Mouse (Mus musculus): ENCODE results near the gene Brip1. TPM values are rescaled to one million over a fixed set of nuclear protein-coding genes. Genes with fewer than 3 reads are reported as not detected.

The Brip1 gene
- 0.16 TPM in 1 of 2 replicates, not detected in the other for polyA plus RNA-seq (2012; ENCODE audit: insufficient read depth, low replicate concordance)

DNA sequence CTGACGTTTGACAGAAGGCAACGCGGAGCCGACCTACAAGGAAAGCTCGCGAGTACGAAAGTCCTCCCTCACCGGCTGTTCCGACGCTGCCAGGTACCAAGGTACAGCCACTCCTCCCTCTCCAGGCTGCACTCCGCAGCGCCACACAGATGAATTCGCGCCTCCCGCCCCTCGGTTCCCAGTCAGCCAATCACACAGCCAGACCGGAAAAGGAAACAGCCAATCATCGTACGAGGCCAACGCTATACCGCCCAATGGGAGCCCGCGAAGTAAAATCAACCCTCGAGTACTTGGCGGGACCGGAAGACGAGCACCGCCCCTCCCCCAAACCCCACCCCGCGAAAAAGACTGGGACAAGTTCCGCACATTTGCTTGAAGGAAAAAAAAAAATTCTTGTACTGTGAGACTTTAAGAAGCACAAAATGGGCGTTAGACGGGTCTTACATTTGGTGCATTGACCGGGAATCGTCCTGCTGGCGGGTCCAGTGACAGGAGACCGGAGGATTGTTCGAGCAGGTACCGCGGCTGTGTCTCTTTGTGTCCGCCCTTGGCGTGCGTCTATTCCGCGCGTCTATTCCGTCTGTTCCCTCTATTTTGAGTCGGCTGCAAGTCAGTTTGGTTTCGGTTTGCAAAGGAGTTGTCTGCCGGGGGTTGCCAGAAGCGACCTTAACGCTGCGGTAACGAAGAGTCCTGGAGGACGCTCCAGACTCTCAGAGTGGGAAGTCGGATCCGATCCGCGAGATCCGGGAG, at the start of gene Brip1:
TSS of gene Brip1 (minus strand) at position 157 of the 750 bp plus-strand sequence.
- Histone ChIP-seq H3K27me3 (replicated peaks) (no peaks in the 10 kb centered on the region), H3K9me3 (no peaks in the 10 kb centered on the region), H3K4me1 (peaks cover 32% of the 10 kb centered on the region), H3K36me3 (replicated peaks; ENCODE audit: low read length) (peaks cover 41% of the 10 kb centered on the region), H3K4me3 (replicated peaks) (peak within 1 kb of the TSS; percentile 98)
- TF ChIP-seq FLI1 (IDR thresholded peaks at IDR 0.05; ENCODE audit: low read length): peak; percentile 84; the same call in 1 of the 2 replicates
- no peak for TF ChIP-seq GATA1 (IDR thresholded peaks at IDR 0.05; ENCODE audit: borderline replicate concordance, low read length)

DNA sequence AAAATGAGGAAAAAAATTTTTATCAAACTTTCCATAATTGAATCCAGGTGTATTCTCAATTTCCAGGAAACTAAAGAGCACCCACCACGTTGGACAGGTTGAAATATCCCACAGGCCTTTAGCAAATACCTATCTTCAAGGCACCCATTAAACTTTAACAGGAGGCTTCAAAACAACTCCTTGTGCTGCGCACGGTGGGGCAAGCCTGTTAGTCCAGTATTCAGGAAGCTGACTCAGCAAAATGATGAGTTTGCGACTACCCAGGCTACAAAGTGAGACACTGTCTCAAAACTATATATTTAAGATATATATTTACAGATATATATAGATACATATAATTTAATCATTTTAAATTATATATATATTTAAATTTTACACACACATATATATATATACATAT, 31.5 kb upstream of the Brip1 start:
- TF ChIP-seq FLI1 (IDR thresholded peaks at IDR 0.05; ENCODE audit: low read length) (no peak), GATA1 (IDR thresholded peaks at IDR 0.05; ENCODE audit: borderline replicate concordance, low read length) (no peak)
- H3K9me3 ChIP-seq: no peaks in the 10 kb centered on the region
- H3K27me3 ChIP-seq (replicated peaks): no peaks in the 10 kb centered on the region
- peaks cover 11% of the 10 kb centered on the region for H3K4me1 ChIP-seq
- no peak overlapping the region for H3K4me3 ChIP-seq (replicated peaks)
- H3K36me3 ChIP-seq (replicated peaks; ENCODE audit: low read length): peaks cover 91% of the 10 kb centered on the region

DNA sequence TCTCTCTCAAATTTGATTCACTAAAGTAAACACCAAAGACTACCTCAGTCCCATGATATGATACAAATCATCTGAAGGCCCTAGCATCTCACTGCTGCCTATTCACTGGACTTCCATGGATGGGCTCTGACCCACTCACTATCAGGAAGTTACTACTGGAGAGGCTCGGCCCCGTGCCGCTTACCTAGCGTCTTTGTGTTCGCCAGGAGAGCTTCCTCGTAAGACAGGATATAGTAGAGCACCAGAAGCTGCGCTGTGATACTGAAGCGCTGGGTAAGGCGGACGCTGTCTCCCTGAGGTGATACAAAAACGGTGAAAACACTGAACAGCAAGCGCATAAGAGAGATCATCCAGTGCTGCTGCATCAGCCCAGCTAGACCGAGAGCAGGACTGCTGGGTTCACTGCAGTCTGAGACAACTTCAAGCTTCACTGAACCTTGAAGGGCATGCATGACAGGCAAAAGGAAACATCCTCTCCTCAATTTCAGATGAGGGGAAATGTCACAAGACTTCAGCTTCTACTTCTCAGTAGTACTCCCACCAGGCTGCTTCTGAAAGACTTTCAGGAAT, 30.9 kb upstream of the Brip1 start:
- Histone ChIP-seq H3K4me1 (peaks cover 13% of the 10 kb centered on the region), H3K4me3 (replicated peaks) (no peak overlapping the region), H3K36me3 (replicated peaks; ENCODE audit: low read length) (peaks cover 90% of the 10 kb centered on the region), H3K9me3 (no peaks in the 10 kb centered on the region), H3K27me3 (replicated peaks) (no peaks in the 10 kb centered on the region)
- no peak for TF ChIP-seq GATA1 (IDR thresholded peaks at IDR 0.05; ENCODE audit: borderline replicate concordance, low read length)
- TF ChIP-seq FLI1 (IDR thresholded peaks at IDR 0.05; ENCODE audit: low read length): no peak

DNA sequence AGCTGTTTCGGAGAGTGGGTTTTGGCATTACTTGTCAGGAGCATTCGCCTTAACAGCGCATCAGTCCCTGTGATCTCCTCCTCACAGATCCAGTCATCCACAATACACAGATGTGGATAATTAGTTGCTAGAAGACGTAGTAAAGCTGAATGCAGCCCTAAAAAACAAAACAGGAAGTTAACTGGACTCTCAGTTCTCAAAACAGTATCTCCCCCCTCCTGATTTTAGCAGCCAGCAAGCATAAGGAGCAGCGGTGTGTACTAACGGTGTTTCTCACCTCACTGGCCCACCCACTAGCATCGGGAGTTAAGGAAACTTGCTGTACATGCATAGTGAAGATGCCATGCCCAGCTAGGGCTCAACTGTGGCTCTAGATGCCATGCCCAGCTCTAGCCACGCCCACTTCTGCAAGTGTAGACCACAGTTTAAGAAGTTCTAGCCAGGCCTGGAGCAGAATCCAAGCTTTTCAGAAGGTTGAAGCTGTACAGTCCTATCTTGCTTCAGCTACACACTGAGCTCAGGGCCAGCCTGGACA, 25.7 kb upstream of the Brip1 start:
- Histone ChIP-seq H3K36me3 (replicated peaks; ENCODE audit: low read length) (peaks cover 90% of the 10 kb centered on the region), H3K27me3 (replicated peaks) (no peaks in the 10 kb centered on the region), H3K4me1 (peaks cover 18% of the 10 kb centered on the region), H3K4me3 (replicated peaks) (peak overlapping the region; percentile 67), H3K9me3 (no peaks in the 10 kb centered on the region)
- TF ChIP-seq GATA1 (IDR thresholded peaks at IDR 0.05; ENCODE audit: borderline replicate concordance, low read length): no peak
- no peak for TF ChIP-seq FLI1 (IDR thresholded peaks at IDR 0.05; ENCODE audit: low read length)

DNA sequence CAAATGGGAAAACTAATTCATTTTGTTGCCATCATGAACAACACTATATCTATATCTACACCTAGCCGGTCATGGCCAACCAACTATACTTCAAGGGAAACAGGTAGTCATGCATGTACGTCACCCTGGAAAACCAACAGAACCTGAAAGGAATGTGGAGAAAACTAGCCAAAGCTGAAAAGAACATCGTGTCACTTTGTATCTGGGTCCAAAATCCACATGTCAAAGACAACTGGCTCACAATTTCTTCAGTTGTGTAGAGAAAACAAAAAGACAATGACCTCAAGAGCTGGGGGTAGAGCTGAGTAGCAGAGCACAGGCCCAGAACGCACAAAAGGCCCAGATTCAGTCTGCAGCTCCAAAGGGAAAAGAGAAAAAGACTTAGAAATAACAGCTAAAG, 24.8 kb upstream of the Brip1 start:
- Histone ChIP-seq H3K4me3 (replicated peaks) (no peak overlapping the region), H3K9me3 (no peaks in the 10 kb centered on the region), H3K36me3 (replicated peaks; ENCODE audit: low read length) (peaks cover 90% of the 10 kb centered on the region), H3K27me3 (replicated peaks) (no peaks in the 10 kb centered on the region), H3K4me1 (peaks cover 17% of the 10 kb centered on the region)
- TF ChIP-seq FLI1 (IDR thresholded peaks at IDR 0.05; ENCODE audit: low read length) (no peak), GATA1 (IDR thresholded peaks at IDR 0.05; ENCODE audit: borderline replicate concordance, low read length) (no peak)

DNA sequence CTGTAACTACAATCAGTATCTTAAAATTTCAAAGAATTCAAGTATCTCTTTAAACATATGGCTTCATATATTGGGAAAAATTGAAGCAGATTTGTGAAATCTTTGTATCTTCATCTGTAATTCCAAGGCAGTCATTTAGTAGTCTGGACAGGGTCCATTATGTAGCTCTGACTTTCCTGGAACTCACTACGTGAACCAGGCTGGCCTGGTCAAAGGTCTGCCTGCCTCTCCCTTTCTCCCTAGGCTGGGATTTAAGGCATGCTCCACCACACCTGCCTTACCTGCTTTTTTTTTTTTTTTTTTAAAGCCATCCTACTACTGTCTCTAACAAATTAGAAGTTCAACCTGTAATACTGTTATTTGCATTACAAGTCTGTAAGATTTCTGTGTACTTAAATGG, 10.8 kb upstream of the Brip1 start:
- H3K27me3 ChIP-seq (replicated peaks): no peaks in the 10 kb centered on the region
- H3K36me3 ChIP-seq (replicated peaks; ENCODE audit: low read length): peaks cover 89% of the 10 kb centered on the region
- TF ChIP-seq FLI1 (IDR thresholded peaks at IDR 0.05; ENCODE audit: low read length): no peak
- TF ChIP-seq GATA1 (IDR thresholded peaks at IDR 0.05; ENCODE audit: borderline replicate concordance, low read length): no peak

DNA sequence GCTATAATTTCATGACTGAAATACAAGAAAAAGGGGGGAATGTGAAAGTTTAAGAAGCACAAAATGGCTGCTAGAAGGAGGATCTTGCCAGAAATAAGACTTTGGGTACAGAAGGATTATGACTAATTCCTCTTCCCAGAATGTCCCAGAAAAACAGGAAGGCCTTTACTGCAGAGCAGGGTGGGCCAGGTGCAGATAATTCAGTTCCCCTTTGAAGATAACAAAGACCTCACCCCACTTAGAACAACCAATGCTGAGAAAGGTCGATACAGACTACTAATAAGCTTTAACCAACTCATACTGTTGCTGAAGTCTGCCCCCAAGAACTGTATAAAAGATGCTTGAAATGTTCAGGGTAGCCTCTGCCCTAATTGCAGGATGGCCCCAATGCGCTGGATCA, 8.1 kb upstream of the Brip1 start:
- Histone ChIP-seq H3K4me1 (peaks cover 29% of the 10 kb centered on the region), H3K9me3 (no peaks in the 10 kb centered on the region), H3K4me3 (replicated peaks) (no peak overlapping the region), H3K27me3 (replicated peaks) (no peaks in the 10 kb centered on the region), H3K36me3 (replicated peaks; ENCODE audit: low read length) (peaks cover 89% of the 10 kb centered on the region)
- no peak for TF ChIP-seq FLI1 (IDR thresholded peaks at IDR 0.05; ENCODE audit: low read length)
- no peak for TF ChIP-seq GATA1 (IDR thresholded peaks at IDR 0.05; ENCODE audit: borderline replicate concordance, low read length)

More for the DNA sequence above, 10.8 kb upstream of the Brip1 start:
- Histone ChIP-seq H3K4me1 (peaks cover 16% of the 10 kb centered on the region), H3K9me3 (no peaks in the 10 kb centered on the region), H3K4me3 (replicated peaks) (no peak overlapping the region)

DNA sequence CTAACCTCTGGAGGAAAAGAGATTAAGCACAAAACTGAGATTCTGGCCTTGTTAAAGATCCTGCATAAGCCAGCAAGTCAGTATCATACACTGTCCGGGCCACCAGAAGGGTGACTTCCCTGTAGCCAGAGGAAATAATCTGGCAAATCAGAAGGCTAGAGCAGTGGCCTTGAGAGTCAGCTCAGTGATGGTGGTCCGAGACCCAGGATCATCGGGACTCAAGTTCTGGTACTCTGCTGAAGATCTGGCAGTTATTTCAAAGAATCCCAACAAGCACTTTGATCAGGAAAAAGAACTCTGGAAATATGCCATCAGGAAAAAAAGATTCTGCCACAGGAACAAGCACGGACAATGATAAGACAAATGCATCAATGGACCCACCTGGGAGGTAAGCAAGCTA, 4.9 kb upstream of the Brip1 start:
- peaks cover 75% of the 10 kb centered on the region for H3K36me3 ChIP-seq (replicated peaks; ENCODE audit: low read length)
- peaks cover 41% of the 10 kb centered on the region for H3K4me1 ChIP-seq
- H3K4me3 ChIP-seq (replicated peaks): no peak overlapping the region
- H3K9me3 ChIP-seq: no peaks in the 10 kb centered on the region
- TF ChIP-seq GATA1 (IDR thresholded peaks at IDR 0.05; ENCODE audit: borderline replicate concordance, low read length): no peak
- TF ChIP-seq FLI1 (IDR thresholded peaks at IDR 0.05; ENCODE audit: low read length): no peak
- H3K27me3 ChIP-seq (replicated peaks): no peaks in the 10 kb centered on the region

DNA sequence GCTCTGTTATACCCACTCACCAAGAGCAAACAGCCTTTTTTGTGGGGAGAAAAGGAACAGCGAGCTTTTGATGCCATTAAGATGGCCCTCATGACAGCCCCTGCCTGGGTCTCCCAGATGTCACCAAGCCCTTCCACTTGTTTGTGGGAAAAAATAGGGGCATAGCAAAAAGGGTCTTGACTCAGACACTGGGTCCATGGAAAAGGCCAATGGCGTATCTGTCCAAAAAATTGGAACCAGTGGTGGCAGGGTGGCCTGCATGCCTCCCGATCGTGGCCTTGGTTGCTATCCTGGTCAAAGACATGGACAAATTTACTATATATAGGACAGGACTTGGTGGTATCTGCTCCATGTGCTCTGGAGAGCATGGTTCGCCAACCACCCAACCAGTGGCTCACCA, 4.0 kb upstream of the Brip1 start:
- TF ChIP-seq GATA1 (IDR thresholded peaks at IDR 0.05; ENCODE audit: borderline replicate concordance, low read length): no peak
- no peak for TF ChIP-seq FLI1 (IDR thresholded peaks at IDR 0.05; ENCODE audit: low read length)
- H3K36me3 ChIP-seq (replicated peaks; ENCODE audit: low read length): peaks cover 72% of the 10 kb centered on the region
- H3K9me3 ChIP-seq: no peaks in the 10 kb centered on the region
- no peak overlapping the region for H3K4me3 ChIP-seq (replicated peaks)
- no peaks in the 10 kb centered on the region for H3K27me3 ChIP-seq (replicated peaks)
- peaks cover 48% of the 10 kb centered on the region for H3K4me1 ChIP-seq
